In the genomic region with DNA sequence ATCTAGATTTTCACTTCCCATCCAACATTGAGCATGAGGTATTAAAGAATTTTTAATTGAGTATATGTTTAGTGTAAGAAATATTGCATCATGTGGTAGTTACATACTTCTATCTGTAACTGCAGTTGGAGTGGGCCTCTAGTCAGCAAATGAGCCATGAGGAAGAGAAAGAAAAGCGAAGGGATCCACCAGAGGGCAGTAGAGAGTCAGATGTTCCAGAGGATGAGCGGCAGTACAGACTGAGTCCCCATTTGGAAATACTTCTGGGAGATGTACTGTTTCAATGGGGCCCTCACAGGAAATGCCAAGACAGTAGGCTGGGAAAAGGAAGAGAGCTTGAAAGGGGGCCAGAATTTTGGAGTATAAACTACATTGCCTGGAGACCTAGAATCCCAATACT, we compare ENCODE assay signal across 8 mouse cellular contexts.
A peak's percentile ranks its signal among the peaks of the same experiment; 100 is the strongest.
DNase-seq lines count a peak whose midpoint lies in the region; ATAC-seq and TF ChIP-seq lines count a peak whose summit lies in the region.

No protein-coding gene starts in this region.

- DNase-seq in right cerebral cortex, adult 18-20 months: peak; percentile 57
- no peak for DNase-seq in right cerebral cortex, postnatal 25 days
- DNase-seq in cerebellum, adult 18-20 months: peak; percentile 68 to 73
- DNase-seq in hindlimb bud, embryonic 11.5 days (ENCODE audit: extremely low spot score, low read depth, low spot score): peak; percentile 82
- peak; percentile 40 to 59 for DNase-seq in left cerebral cortex, adult 2 months (ENCODE audit: extremely low spot score in 1 of 2, low spot score in 2 of 2)
- peak; percentile 18 to 70 for DNase-seq in spleen, postnatal 10 days (ENCODE audit: low spot score in 2 of 2)

- no peaks in the 10 kb centered on the region for H3K4me1 ChIP-seq in forebrain, embryonic 16.5 days (replicated peaks; ENCODE audit: control insufficient read depth, insufficient read depth, low read length)
- no peaks in the 10 kb centered on the region for H3K4me1 ChIP-seq in midbrain, embryonic 13.5 days (replicated peaks)

- no peak overlapping the region for H3K27ac ChIP-seq in forebrain, embryonic 16.5 days (ENCODE audit: low read length)
- no peak overlapping the region for H3K27ac ChIP-seq in left cerebral cortex, adult 2 months
- no peak overlapping the region for H3K27ac ChIP-seq in midbrain, embryonic 13.5 days

- peak; percentile 89 for ATAC-seq in forebrain, embryonic 16.5 days
- ATAC-seq in midbrain, embryonic 13.5 days: peak; percentile 67

- no peaks in the 10 kb centered on the region for H3K9me3 ChIP-seq in forebrain, embryonic 16.5 days (ENCODE audit: control insufficient read depth, low read length)
- no peaks in the 10 kb centered on the region for H3K9me3 ChIP-seq in midbrain, embryonic 13.5 days

- intact Hi-C loops in left cerebral cortex, adult 2 months (cut with DNase I): no loop called here

- no peak overlapping the region for H3K4me2 ChIP-seq in forebrain, embryonic 16.5 days (ENCODE audit: low read length)
- H3K4me2 ChIP-seq in midbrain, embryonic 13.5 days (replicated peaks): no peak overlapping the region

- WGBS in forebrain, embryonic 16.5 days: 7% methylated on average over 2 of the region's 2 CpGs
- WGBS in midbrain, embryonic 13.5 days: 0% methylated on average over 2 of the region's 2 CpGs

- H3K36me3 ChIP-seq in forebrain, embryonic 16.5 days (ENCODE audit: control insufficient read depth, insufficient read depth): no peaks in the 10 kb centered on the region
- H3K36me3 ChIP-seq in midbrain, embryonic 13.5 days: no peaks in the 10 kb centered on the region

- TF ChIP-seq CTCF in left cerebral cortex, adult 2 months (IDR thresholded peaks at IDR 0.05): peak; percentile 65

- H3K4me3 ChIP-seq in forebrain, embryonic 16.5 days (replicated peaks; ENCODE audit: low read length): no peak overlapping the region
- no peak overlapping the region for H3K4me3 ChIP-seq in left cerebral cortex, adult 2 months
- no peak overlapping the region for H3K4me3 ChIP-seq in midbrain, embryonic 13.5 days (replicated peaks)

- H3K27me3 ChIP-seq in forebrain, embryonic 16.5 days (replicated peaks; ENCODE audit: control insufficient read depth, insufficient read depth, low read length): no peaks in the 10 kb centered on the region
- H3K27me3 ChIP-seq in midbrain, embryonic 13.5 days: no peaks in the 10 kb centered on the region

- no peak overlapping the region for H3K9ac ChIP-seq in forebrain, embryonic 16.5 days (replicated peaks; ENCODE audit: low read depth, low read length)
- H3K9ac ChIP-seq in midbrain, embryonic 13.5 days (replicated peaks): no peak overlapping the region
